Mouse (Mus musculus): ENCODE results near the gene Cers2.

The Cers2 gene

GRCm38 (mm10) chr3:95287541-95287940 lies 27.1 kb upstream of the Cers2 start:
- intact Hi-C loops (cut with DNase I): no loop called here

- intact Hi-C loops (cut with DNase I): no loop called here
Observed at GRCm38 (mm10) chr3:95289419-95289818, 25.2 kb upstream of the Cers2 start.

- intact Hi-C loops (cut with DNase I): no loop called here
Observed at GRCm38 (mm10) chr3:95290156-95290555, 24.4 kb upstream of the Cers2 start.

- intact Hi-C loops (cut with DNase I): no loop called here
Observed at GRCm38 (mm10) chr3:95291041-95291440, 23.6 kb upstream of the Cers2 start.

- intact Hi-C loops (cut with DNase I): no loop called here
Observed at GRCm38 (mm10) chr3:95292899-95293298, 21.7 kb upstream of the Cers2 start.

- intact Hi-C loops (cut with DNase I): no loop called here
Observed at GRCm38 (mm10) chr3:95293537-95293936, 21.1 kb upstream of the Cers2 start.

GRCm38 (mm10) chr3:95294316-95294715 lies 20.3 kb upstream of the Cers2 start:
- intact Hi-C loops (cut with DNase I): no loop called here

GRCm38 (mm10) chr3:95294718-95295117 lies 19.9 kb upstream of the Cers2 start:
- intact Hi-C loops (cut with DNase I): no loop called here

GRCm38 (mm10) chr3:95295321-95296102 lies 19.1 kb upstream of the Cers2 start:
- intact Hi-C loops (cut with DNase I): no loop called here

- intact Hi-C loops (cut with DNase I): no loop called here
Observed at GRCm38 (mm10) chr3:95296103-95296469, 18.5 kb upstream of the Cers2 start.

GRCm38 (mm10) chr3:95298018-95298417 lies 16.6 kb upstream of the Cers2 start:
- intact Hi-C loops (cut with DNase I): no loop called here

- intact Hi-C loops (cut with DNase I): no loop called here
Observed at GRCm38 (mm10) chr3:95301204-95301796, 13.3 kb upstream of the Cers2 start.

- intact Hi-C loops (cut with DNase I): no loop called here
Observed at GRCm38 (mm10) chr3:95306244-95306643, 8.3 kb upstream of the Cers2 start.

GRCm38 (mm10) chr3:95307100-95307499 lies 7.5 kb upstream of the Cers2 start, which contains the start of gene Anxa9:
Anxa9 (minus strand) TSS chr3:95307176.
- intact Hi-C loops (cut with DNase I): no loop called here

GRCm38 (mm10) chr3:95310496-95310895 lies 4.1 kb upstream of the Cers2 start:
- intact Hi-C loops (cut with DNase I): no loop called here

- intact Hi-C loops (cut with DNase I): no loop called here
Observed at GRCm38 (mm10) chr3:95310968-95311882, 3.4 kb upstream of the Cers2 start.

- intact Hi-C loops (cut with DNase I): no loop called here
Observed at GRCm38 (mm10) chr3:95312623-95313022, 2.0 kb upstream of the Cers2 start.

GRCm38 (mm10) chr3:95313476-95313875 lies 1.1 kb upstream of the Cers2 start:
- intact Hi-C loops (cut with DNase I): no loop called here

- intact Hi-C loops (cut with DNase I): no loop called here
Observed at GRCm38 (mm10) chr3:95314075-95314474, 516 bp upstream of the Cers2 start.

GRCm38 (mm10) chr3:95315094-95315843 lies 678 bp downstream of the Cers2 start:
- intact Hi-C loops (cut with DNase I): no loop called here
